Mouse (Mus musculus) neural tube, embryonic 14.5 days (tissue): ENCODE measurements around the gene Mpzl3. TPM values are rescaled to one million over a fixed set of nuclear protein-coding genes. Genes with fewer than 3 reads are reported as not detected.

Experiments used
- ATAC-seq: fragments of 200-750 bp; cut with Nextera tagmentation; 2 replicates; pipeline ENCODE4 v1.8.0; 2017; ENCODE audit warnings: low read depth, mild to moderate bottlenecking, moderate TSS enrichment, moderate library complexity
- H3K27ac ChIP-seq: fragments of 300-500 bp; sonication (generic); 2 replicates; pipeline ENCODE4 v1.5.1; 2014; ENCODE audit warnings: low read depth, mild to moderate bottlenecking, control low read depth, low read length, moderate library complexity, mixed read lengths
- H3K27me3 ChIP-seq: fragments of 300-500 bp; sonication (generic); 2 replicates; pipeline ENCODE4 v1.6.1; 2014; ENCODE audit warnings: low read length; ENCODE audit not compliant: control insufficient read depth, insufficient read depth
- H3K36me3 ChIP-seq: fragments of 300-500 bp; sonication (generic); 2 replicates; pipeline ENCODE4 v1.6.1; 2014; ENCODE audit warnings: low read length, mixed read lengths; ENCODE audit not compliant: control insufficient read depth, insufficient read depth
- H3K4me1 ChIP-seq: fragments of 300-500 bp; sonication (generic); 2 replicates; pipeline ENCODE4 v1.6.1; 2014; ENCODE audit warnings: low read length; ENCODE audit not compliant: control insufficient read depth, insufficient read depth
- H3K4me2 ChIP-seq: fragments of 300-500 bp; sonication (generic); 2 replicates; pipeline ENCODE4 v1.6.1; 2014; ENCODE audit warnings: mild to moderate bottlenecking, low read depth, low read length, control low read depth
- H3K4me3 ChIP-seq: fragments of 300-500 bp; sonication (generic); 2 replicates; pipeline ENCODE4 v1.5.1; 2014; ENCODE audit warnings: low read depth, low read length, control low read depth, mixed read lengths
- H3K9ac ChIP-seq: fragments of 300-500 bp; sonication (generic); replicated peaks from 2 replicates; pipeline ENCODE4 v1.6.1; 2014; ENCODE audit warnings: low read depth, mild to moderate bottlenecking, control low read depth, low read length, mixed read lengths
- H3K9me3 ChIP-seq: fragments of 300-500 bp; sonication (generic); 2 replicates; pipeline ENCODE4 v1.6.1; 2016; ENCODE audit warnings: low read length; ENCODE audit not compliant: control insufficient read depth
- WGBS: fragments of 180-500 bp; shearing (Covaris S2); extraction: QIAGEN DNeasy Blood & Tissue Kit; methylation state at CpG from one replicate; pipeline ENCODE4 v1.1.7; 2014; 5-methylcytosine and 5-hydroxymethylcytosine counted together
- polyA plus RNA-seq: library from polyadenylated mRNA; unstranded; fragments of >200 nt; fragmentation: Nextera tagmentation; extraction: Ambion mirVana; gene quantifications from 2 replicates; pipeline ENCODE4 v1.2.1, GENCODE M21; 2014

Gene Mpzl3
- polyA plus RNA-seq, 1 experiment from 2014 or later = 1.0 TPM

DNA sequence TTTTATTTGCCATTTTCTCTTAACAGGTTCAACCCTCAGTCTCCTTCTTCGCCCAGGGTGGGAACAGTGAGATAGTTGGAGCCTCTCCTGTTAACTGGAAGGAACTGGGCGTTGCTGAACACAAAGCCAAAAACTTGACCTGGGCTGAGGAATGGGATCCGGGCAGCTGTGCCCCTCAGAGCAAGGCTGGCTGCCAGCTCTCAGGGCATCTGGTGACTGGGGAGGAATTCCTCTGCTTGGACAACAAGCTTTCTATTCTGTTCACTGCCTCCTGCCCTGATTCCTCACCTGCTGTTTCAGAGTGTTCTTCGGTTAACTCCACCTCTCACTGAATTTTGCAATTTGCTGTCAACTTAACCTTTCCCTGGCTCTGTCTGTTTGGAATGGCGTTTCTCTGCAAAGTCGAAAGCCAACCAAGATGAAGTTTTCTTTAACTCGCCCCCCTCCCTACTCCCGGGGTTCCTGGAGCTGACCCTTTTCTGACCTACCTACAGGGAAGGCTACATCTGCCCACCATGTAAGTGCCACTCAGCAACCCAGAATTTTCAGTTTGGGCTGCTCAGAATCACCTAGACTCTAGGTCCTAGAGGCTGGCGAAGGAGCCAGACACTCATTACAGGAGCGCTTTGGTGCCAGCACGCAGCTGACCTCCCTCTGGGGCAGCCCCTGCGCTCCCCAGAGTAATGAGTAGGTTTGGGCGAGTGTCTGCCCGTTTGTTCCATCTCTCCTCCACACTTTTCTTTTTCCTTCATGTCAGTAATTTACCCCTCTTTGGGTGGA is 14.7 kb upstream of the Mpzl3 start:
- H3K4me3 ChIP-seq = no peak overlapping the region
- H3K9ac ChIP-seq = no peak overlapping the region
- peaks cover 27% of the 10 kb centered on the region for H3K27me3 ChIP-seq
- no peak for ATAC-seq
- H3K4me1 ChIP-seq = no peaks in the 10 kb centered on the region
- no peaks in the 10 kb centered on the region for H3K9me3 ChIP-seq
- H3K4me2 ChIP-seq = no peak overlapping the region
- H3K27ac ChIP-seq = no peak overlapping the region
- H3K36me3 ChIP-seq = no peaks in the 10 kb centered on the region
- WGBS = 13% methylated on average over 14 of the region's 14 CpGs

DNA sequence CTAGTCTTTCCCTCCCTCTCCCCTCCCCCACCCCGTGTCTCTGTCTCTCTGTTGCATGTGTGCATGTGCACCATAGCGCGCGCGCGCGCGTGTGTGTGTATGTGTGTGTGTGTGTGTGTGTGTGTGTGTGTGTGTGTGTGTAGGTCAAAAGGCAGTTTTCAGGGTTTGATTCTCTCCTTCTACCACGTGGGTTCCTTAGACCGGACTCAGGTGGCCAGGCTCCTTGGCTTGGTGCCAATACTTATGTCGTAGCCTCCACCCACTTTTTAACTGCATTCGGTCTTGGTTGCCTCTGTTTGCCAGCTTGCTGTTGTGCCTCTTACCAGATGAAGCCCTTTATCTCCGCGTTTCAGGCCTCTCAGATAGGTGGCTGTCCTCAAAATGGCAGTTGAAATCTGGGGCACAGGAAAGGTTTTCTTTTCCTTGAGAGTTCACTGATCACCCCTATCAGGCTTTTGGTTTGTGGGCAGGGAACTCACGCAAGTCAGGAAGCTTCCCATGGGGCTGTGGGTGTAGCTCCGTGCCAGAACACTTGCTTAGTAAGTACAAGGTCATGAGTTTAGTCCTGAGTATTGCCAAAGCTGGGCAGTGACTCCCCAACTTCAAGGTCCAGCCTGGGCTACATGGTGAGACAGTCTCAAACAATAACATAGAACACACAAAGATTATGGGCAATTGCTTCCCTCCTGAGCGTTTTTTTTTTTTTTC is 13.7 kb upstream of the Mpzl3 start:
- Histone ChIP-seq H3K9me3 (no peaks in the 10 kb centered on the region), H3K9ac (no peak overlapping the region), H3K4me3 (no peak overlapping the region), H3K4me1 (no peaks in the 10 kb centered on the region), H3K4me2 (no peak overlapping the region), H3K27ac (no peak overlapping the region), H3K36me3 (no peaks in the 10 kb centered on the region), H3K27me3 (peaks cover 27% of the 10 kb centered on the region)
- 40% methylated on average over 17 of the region's 17 CpGs for WGBS
- no peak for ATAC-seq

DNA sequence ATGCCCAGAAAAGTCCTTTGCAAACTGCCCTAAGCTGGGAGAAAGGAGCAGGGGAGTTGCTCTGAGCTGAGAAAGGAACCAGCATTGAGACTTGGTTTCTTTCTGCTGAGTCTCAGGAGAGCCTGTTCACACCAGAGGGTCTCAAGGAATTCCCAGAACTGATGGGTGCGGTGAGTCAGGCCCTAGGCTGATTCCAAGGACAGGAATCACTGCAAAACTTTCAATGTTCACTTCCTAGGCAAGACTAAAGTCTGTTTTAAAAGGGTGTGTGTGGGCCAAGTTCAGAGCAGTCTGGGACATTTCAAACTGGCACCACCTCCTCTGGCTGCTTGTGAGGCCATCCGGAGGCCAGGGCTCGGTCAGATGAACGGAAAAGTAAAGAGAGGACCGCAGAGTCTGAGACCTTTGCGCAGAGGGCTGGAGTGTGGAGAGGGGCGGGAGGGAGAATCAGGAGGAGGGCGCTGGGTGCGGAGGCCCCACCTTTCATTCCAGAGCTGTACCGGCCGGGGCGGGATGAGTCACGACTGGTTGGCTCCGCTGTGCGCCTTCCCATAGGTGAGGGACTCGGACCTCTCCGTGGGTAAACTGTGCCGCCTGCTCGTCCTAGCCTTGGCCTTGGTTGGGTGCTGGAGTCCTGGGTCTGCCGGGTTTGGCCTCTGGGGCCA is 12.8 kb upstream of the Mpzl3 start:
- H3K4me3 ChIP-seq = no peak overlapping the region
- no peaks in the 10 kb centered on the region for H3K9me3 ChIP-seq
- WGBS = 4% methylated on average over 20 of the region's 20 CpGs
- H3K27ac ChIP-seq = no peak overlapping the region
- H3K4me1 ChIP-seq = no peaks in the 10 kb centered on the region
- peaks cover 27% of the 10 kb centered on the region for H3K27me3 ChIP-seq
- no peak overlapping the region for H3K4me2 ChIP-seq
- H3K9ac ChIP-seq = no peak overlapping the region
- ATAC-seq = no peak
- H3K36me3 ChIP-seq = no peaks in the 10 kb centered on the region

DNA sequence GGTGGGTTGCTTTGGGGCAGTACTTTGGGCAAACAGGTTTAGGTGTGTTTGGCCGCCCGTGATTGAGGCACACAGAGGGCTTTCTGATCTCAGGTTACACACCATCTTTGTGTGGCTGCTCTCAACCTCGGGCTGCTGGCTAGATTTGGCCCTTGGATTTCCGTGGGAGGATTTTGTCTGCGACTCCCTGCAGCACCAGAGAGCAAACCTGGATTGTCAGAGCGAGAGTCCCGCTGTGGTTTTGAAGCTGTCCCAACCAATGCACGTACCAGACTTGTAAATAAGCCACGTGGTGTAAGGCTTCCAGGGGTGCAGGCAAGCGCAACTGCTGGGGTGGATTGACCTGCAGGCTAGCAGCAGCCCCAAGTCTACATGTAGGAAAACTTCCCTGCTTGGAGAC is 12.0 kb upstream of the Mpzl3 start:
- 2% methylated on average over 10 of the region's 10 CpGs for WGBS
- Histone ChIP-seq H3K27me3 (peaks cover 27% of the 10 kb centered on the region), H3K4me3 (no peak overlapping the region), H3K36me3 (no peaks in the 10 kb centered on the region), H3K4me2 (no peak overlapping the region), H3K4me1 (no peaks in the 10 kb centered on the region), H3K9ac (no peak overlapping the region), H3K9me3 (no peaks in the 10 kb centered on the region), H3K27ac (no peak overlapping the region)
- ATAC-seq = no peak

DNA sequence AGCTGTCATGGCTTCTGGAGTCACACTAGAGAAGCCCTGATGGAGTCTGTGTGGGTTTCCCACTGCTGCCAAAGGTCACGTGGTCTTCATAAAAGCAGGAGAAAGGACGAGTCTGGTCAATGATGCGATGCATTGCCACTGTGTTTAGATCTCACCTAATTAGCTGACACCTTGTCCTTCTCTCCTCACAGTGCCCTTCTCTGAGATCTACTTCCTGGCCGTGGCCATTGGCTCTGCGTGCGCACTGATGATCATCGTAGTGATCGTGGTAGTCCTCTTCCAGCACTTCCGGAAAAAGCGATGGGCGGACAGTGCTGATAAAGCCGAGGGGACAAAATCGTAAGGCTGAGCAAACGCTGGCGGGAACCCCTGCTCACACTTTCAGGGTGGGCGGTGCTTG is 8.0 kb upstream of the Mpzl3 start:
- H3K27me3 ChIP-seq = peaks cover 13% of the 10 kb centered on the region
- no peak for ATAC-seq
- H3K4me2 ChIP-seq = no peak overlapping the region
- no peak overlapping the region for H3K27ac ChIP-seq
- H3K9ac ChIP-seq = no peak overlapping the region
- no peak overlapping the region for H3K4me3 ChIP-seq
- 91% methylated on average over 16 of the region's 16 CpGs for WGBS
- no peaks in the 10 kb centered on the region for H3K36me3 ChIP-seq
- no peaks in the 10 kb centered on the region for H3K9me3 ChIP-seq
- H3K4me1 ChIP-seq = no peaks in the 10 kb centered on the region

DNA sequence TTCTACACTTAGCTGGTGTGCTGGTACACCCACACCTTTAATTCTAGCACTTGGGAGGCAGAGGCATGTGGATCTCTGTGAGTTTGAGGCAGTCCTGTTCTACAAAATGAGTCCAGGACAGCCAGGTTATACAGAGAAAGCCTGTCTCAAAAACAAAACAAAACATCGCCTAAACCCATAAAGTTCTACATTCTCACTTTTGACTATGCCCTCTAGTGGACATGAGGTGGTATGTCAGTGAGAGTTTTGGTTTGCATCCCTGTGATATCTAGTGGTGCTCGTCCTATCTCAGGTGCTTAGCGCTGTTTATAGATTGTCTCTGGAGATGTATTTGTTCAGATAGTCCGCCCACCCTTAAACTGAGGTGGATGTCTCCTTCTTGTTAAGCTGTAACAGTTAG is 6.5 kb upstream of the Mpzl3 start:
- WGBS = 37% methylated on average over 4 of the region's 4 CpGs
- no peak for ATAC-seq
- peaks cover 3% of the 10 kb centered on the region; the same call in 1 of the 2 replicates for H3K27me3 ChIP-seq

DNA sequence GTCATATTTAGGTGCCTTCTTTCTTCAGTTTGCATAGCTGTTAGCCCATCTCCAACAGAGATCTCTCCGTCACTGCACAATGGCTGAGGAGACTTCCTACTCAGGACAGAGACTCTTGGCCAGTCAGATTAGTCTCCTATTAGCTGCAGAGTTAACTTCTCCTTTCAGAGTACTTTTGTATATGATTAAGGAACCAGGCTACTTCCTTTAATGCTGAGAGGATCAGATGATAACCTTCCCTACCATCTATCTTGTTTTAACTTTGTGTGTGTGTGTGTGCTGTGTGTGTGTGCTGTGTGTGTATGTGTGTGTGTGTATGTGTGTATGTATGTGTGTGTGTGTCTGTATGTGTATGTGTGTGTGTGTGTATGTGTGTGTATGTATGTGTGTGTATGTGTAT is 5.3 kb upstream of the Mpzl3 start:
- no peak for ATAC-seq
- no peaks in the 10 kb centered on the region for H3K36me3 ChIP-seq
- 90% methylated on average over 1 of the region's 1 CpGs for WGBS
- no peaks in the 10 kb centered on the region for H3K9me3 ChIP-seq
- H3K4me1 ChIP-seq = peaks cover 4% of the 10 kb centered on the region; the same call in 1 of the 2 replicates
- no peak overlapping the region for H3K9ac ChIP-seq
- H3K27me3 ChIP-seq = no peaks in the 10 kb centered on the region
- H3K4me2 ChIP-seq = no peak overlapping the region
- H3K4me3 ChIP-seq = no peak overlapping the region
- no peak overlapping the region for H3K27ac ChIP-seq

More for the DNA sequence above, 6.5 kb upstream of the Mpzl3 start:
- no peak overlapping the region for H3K9ac ChIP-seq
- no peak overlapping the region for H3K4me3 ChIP-seq
- no peaks in the 10 kb centered on the region for H3K4me1 ChIP-seq
- H3K9me3 ChIP-seq = no peaks in the 10 kb centered on the region
- no peak overlapping the region for H3K4me2 ChIP-seq
- no peaks in the 10 kb centered on the region for H3K36me3 ChIP-seq
- no peak overlapping the region for H3K27ac ChIP-seq

DNA sequence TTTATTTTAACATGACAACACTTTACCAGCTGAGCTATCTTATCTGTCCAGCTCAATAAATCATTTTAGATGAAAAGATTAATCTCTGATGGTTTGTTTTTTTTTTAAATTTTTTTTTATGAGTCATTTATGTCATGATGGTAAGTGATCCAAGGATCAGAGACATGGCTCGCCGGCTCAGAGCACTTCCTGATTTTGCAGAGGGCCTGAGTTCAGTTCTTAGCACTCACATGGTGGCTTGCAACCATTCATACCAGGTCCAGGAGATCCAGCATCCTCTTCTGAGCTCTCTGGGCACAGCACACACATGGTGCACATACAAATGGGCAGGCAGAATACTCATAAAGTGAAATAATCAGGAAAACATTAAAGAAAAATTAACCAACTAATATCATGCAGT is 4.7 kb upstream of the Mpzl3 start:
- ATAC-seq = no peak
- H3K4me3 ChIP-seq = no peak overlapping the region
- no peak overlapping the region for H3K4me2 ChIP-seq
- H3K36me3 ChIP-seq = no peaks in the 10 kb centered on the region
- H3K9ac ChIP-seq = no peak overlapping the region
- H3K27me3 ChIP-seq = no peaks in the 10 kb centered on the region
- 91% methylated on average over 2 of the region's 2 CpGs for WGBS
- peaks cover 4% of the 10 kb centered on the region; the same call in 1 of the 2 replicates for H3K4me1 ChIP-seq
- H3K9me3 ChIP-seq = no peaks in the 10 kb centered on the region
- H3K27ac ChIP-seq = no peak overlapping the region
